Mouse (Mus musculus): ENCODE data around the gene Urod.

GRCm38 (mm10) chr4:116999513-117000154 is 5.4 kb upstream of the Urod start:
- no peak for TF ChIP-seq POLR2A (IDR thresholded peaks at IDR 0.05; ENCODE audit: borderline replicate concordance, extremely low read depth, low read depth, low read length)
- TF ChIP-seq CTCF (IDR thresholded peaks at IDR 0.05; ENCODE audit: insufficient read depth, low read length) = no peak

All from lung, adult 2 months (tissue).